Mouse (Mus musculus): ENCODE measurements around the gene Sox5. TPM values are rescaled to one million over a fixed set of nuclear protein-coding genes. Genes with fewer than 3 reads are reported as not detected.

Gene Sox5
- polyA plus RNA-seq, 1 experiment from 2014 or later = 25.8 TPM

DNA sequence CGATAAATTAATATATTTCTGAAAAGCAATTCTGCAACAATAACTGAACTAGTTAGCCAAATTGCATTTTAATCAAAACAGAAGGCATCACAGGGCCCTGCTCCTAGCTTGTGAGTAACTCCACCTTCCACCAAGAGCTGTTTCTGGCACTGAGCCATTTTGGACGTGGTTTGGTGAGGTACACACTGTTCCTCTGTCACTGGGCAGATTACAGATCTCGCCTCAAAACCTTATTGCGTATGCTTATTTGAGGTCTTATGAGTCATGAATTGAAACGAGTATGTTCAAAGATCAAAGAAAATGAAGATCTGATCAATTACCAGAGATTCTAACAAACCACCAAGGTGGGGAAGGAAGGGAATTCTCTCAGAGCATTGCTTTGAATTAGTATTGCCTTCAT is 22.5 kb upstream of the Sox5 start:
- Histone ChIP-seq H3K27ac (ENCODE audit: low read length) (no peak overlapping the region), H3K9me3 (replicated peaks; ENCODE audit: control insufficient read depth, low read length) (0 out of 2 replicates have a peak, but pooled peaks cover 5% of the 10 kb centered on the region), H3K9ac (ENCODE audit: low read length) (no peak overlapping the region), H3K4me2 (ENCODE audit: low read depth, low read length) (no peak overlapping the region), H3K27me3 (ENCODE audit: control insufficient read depth, insufficient read depth, low read length) (no peaks in the 10 kb centered on the region), H3K4me1 (ENCODE audit: control insufficient read depth, insufficient read depth, low read length) (no peaks in the 10 kb centered on the region), H3K36me3 (ENCODE audit: control insufficient read depth, insufficient read depth, low read length) (no peaks in the 10 kb centered on the region), H3K4me3 (replicated peaks; ENCODE audit: low read length) (no peak overlapping the region)
- WGBS = 72% methylated on average over 5 of the region's 5 CpGs
- no peak for ATAC-seq (ENCODE audit: insufficient read depth, low FRiP score)

DNA sequence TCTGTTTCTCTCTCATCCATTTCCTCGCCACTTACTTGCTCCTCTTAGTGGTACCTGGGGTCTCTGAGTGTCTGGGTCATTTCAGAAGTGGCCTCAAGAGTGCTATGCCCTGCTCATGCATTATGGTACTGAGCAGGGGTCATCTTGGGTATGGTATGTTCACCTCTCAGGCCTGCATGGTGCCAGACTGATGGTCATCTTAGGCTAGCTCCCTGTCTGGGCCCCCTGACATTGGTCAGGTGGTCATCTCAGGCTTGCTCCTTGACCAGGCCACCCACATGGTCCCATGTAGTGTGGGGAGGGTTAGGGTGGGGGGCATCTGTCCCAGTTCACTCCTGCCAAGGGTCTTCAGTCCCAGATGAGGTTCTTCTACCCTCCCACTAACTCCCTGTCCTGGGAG is 21.3 kb upstream of the Sox5 start:
- ATAC-seq (ENCODE audit: insufficient read depth, low FRiP score) = no peak
- no peaks in the 10 kb centered on the region for H3K36me3 ChIP-seq (ENCODE audit: control insufficient read depth, insufficient read depth, low read length)
- H3K4me1 ChIP-seq (ENCODE audit: control insufficient read depth, insufficient read depth, low read length) = no peaks in the 10 kb centered on the region
- no peak overlapping the region for H3K4me2 ChIP-seq (ENCODE audit: low read depth, low read length)
- 87% methylated on average over 1 of the region's 1 CpGs for WGBS
- H3K9me3 ChIP-seq (replicated peaks; ENCODE audit: control insufficient read depth, low read length) = 0 out of 2 replicates have a peak, but pooled peaks cover 5% of the 10 kb centered on the region
- no peak overlapping the region for H3K9ac ChIP-seq (ENCODE audit: low read length)
- no peak overlapping the region for H3K27ac ChIP-seq (ENCODE audit: low read length)
- H3K4me3 ChIP-seq (replicated peaks; ENCODE audit: low read length) = no peak overlapping the region
- no peaks in the 10 kb centered on the region for H3K27me3 ChIP-seq (ENCODE audit: control insufficient read depth, insufficient read depth, low read length)

- ATAC-seq (ENCODE audit: insufficient read depth, low FRiP score) = no peak
- no peaks in the 10 kb centered on the region for H3K36me3 ChIP-seq (ENCODE audit: control insufficient read depth, insufficient read depth, low read length)
- no peaks in the 10 kb centered on the region for H3K27me3 ChIP-seq (ENCODE audit: control insufficient read depth, insufficient read depth, low read length)
- H3K4me2 ChIP-seq (ENCODE audit: low read depth, low read length) = no peak overlapping the region
- no peak overlapping the region for H3K27ac ChIP-seq (ENCODE audit: low read length)
- whole genome bisulfite sequencing = 78% methylated on average over 3 of the region's 3 CpGs
- H3K4me3 ChIP-seq (replicated peaks; ENCODE audit: low read length) = no peak overlapping the region
- H3K9me3 ChIP-seq (replicated peaks; ENCODE audit: control insufficient read depth, low read length) = no peaks in the 10 kb centered on the region
- 0 out of 2 replicates have a peak, but pooled peaks cover 2% of the 10 kb centered on the region for H3K4me1 ChIP-seq (ENCODE audit: control insufficient read depth, insufficient read depth, low read length)
- no peak overlapping the region for H3K9ac ChIP-seq (ENCODE audit: low read length)
These were observed 12.6 kb upstream of the Sox5 start for GRCm38 (mm10) chr6:144794356-144794755.

DNA sequence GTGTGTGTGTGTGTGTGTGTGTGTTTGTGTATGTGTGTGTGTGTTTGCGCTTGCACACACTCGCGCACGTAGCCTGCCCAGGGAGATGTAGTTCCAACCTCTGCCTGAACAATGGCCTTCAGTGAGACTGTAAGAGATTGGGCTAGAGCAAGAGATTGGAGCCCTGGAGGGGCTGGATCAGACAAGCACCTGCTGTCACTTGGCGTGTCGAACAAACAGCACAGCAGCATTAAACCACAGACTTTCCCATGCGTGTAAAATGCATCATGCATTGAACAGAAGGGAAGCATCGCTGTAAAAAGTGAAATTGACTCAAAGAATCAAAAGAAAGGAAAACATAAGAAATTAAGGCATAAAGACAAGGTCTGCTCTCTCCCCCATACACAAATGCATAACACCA is 11.1 kb upstream of the Sox5 start:
- no peak for ATAC-seq (ENCODE audit: insufficient read depth, low FRiP score)
- 81% methylated on average over 8 of the region's 8 CpGs for WGBS

GRCm38 (mm10) chr6:144783295-144783694 is 1.5 kb upstream of the Sox5 start:
- H3K4me2 ChIP-seq (ENCODE audit: low read depth, low read length) = no peak overlapping the region
- H3K4me1 ChIP-seq (ENCODE audit: control insufficient read depth, insufficient read depth, low read length) = peaks cover 5% of the 10 kb centered on the region; the same call in 1 of the 2 replicates
- H3K27ac ChIP-seq (ENCODE audit: low read length) = no peak overlapping the region
- no peak overlapping the region for H3K9ac ChIP-seq (ENCODE audit: low read length)
- ATAC-seq (ENCODE audit: insufficient read depth, low FRiP score) = no peak
- no peak overlapping the region for H3K4me3 ChIP-seq (replicated peaks; ENCODE audit: low read length)
- H3K9me3 ChIP-seq (replicated peaks; ENCODE audit: control insufficient read depth, low read length) = no peaks in the 10 kb centered on the region
- no peaks in the 10 kb centered on the region for H3K36me3 ChIP-seq (ENCODE audit: control insufficient read depth, insufficient read depth, low read length)
- H3K27me3 ChIP-seq (ENCODE audit: control insufficient read depth, insufficient read depth, low read length) = peaks cover 4% of the 10 kb centered on the region; the same call in 1 of the 2 replicates

More for the DNA sequence above, 11.1 kb upstream of the Sox5 start:
- Histone ChIP-seq H3K4me1 (ENCODE audit: control insufficient read depth, insufficient read depth, low read length) (0 out of 2 replicates have a peak, but pooled peaks cover 2% of the 10 kb centered on the region), H3K4me3 (replicated peaks; ENCODE audit: low read length) (no peak overlapping the region), H3K27me3 (ENCODE audit: control insufficient read depth, insufficient read depth, low read length) (no peaks in the 10 kb centered on the region), H3K4me2 (ENCODE audit: low read depth, low read length) (no peak overlapping the region), H3K36me3 (ENCODE audit: control insufficient read depth, insufficient read depth, low read length) (no peaks in the 10 kb centered on the region), H3K9me3 (replicated peaks; ENCODE audit: control insufficient read depth, low read length) (no peaks in the 10 kb centered on the region), H3K27ac (ENCODE audit: low read length) (no peak overlapping the region), H3K9ac (ENCODE audit: low read length) (no peak overlapping the region)

GRCm38 (mm10) chr6:144782866-144783265 is 1.1 kb upstream of the Sox5 start:
- H3K4me2 ChIP-seq (ENCODE audit: low read depth, low read length) = peak overlapping the region; percentile 98
- peaks cover 4% of the 10 kb centered on the region; the same call in 1 of the 2 replicates for H3K27me3 ChIP-seq (ENCODE audit: control insufficient read depth, insufficient read depth, low read length)
- H3K36me3 ChIP-seq (ENCODE audit: control insufficient read depth, insufficient read depth, low read length) = no peaks in the 10 kb centered on the region
- H3K9me3 ChIP-seq (replicated peaks; ENCODE audit: control insufficient read depth, low read length) = no peaks in the 10 kb centered on the region
- H3K9ac ChIP-seq (ENCODE audit: low read length) = peak overlapping the region; percentile 83
- no peak overlapping the region for H3K27ac ChIP-seq (ENCODE audit: low read length)
- ATAC-seq (ENCODE audit: insufficient read depth, low FRiP score) = no peak
- peaks cover 5% of the 10 kb centered on the region; the same call in 1 of the 2 replicates for H3K4me1 ChIP-seq (ENCODE audit: control insufficient read depth, insufficient read depth, low read length)
- WGBS = 21% methylated on average over 12 of the region's 12 CpGs
- peak overlapping the region; percentile 85 for H3K4me3 ChIP-seq (replicated peaks; ENCODE audit: low read length)

DNA sequence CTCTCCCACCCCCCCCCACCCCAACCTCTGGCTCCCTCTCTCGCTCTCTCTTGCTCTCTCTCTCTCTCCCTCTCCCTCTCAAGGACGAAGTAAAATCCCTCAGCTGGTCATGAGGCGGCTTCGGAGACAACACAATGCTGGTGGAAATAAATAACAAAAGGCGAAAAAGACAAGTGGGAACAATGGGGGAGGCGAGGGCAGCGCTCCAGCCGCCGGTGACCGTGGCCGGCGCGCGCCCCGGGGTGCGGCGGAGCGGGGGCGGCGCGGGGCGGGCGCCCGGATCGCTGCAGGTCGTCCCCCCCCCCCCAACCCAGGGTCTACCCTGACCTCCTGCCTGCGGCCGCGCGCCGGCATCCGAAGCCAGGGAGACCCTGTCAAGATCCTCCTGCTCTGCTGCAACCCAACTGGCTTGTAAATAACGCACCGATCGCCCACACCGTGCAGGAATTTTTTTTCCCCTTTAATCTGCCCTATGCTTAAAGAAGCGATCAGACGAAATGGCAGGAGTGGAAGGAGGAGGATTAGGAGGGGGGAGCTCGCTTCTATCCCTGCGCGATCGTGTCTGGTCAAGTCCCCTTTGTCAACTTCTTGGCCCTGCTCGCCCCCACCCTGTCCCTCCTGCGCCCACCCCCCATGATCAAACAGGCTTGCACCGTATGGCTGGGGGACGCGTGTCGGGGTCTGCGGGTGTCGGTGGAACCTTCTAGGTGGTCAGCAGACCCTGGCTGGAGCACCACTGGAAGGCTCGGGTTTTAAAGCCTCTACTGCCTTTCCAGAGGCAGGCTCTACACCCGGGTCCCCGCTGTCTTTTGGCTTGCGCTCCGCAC is 467 bp upstream of the Sox5 start:
- Histone ChIP-seq H3K27me3 (ENCODE audit: control insufficient read depth, insufficient read depth, low read length) (peaks cover 4% of the 10 kb centered on the region; the same call in 1 of the 2 replicates), H3K4me2 (ENCODE audit: low read depth, low read length) (peak overlapping the region; percentile 98), H3K36me3 (ENCODE audit: control insufficient read depth, insufficient read depth, low read length) (no peaks in the 10 kb centered on the region), H3K9me3 (replicated peaks; ENCODE audit: control insufficient read depth, low read length) (no peaks in the 10 kb centered on the region), H3K27ac (ENCODE audit: low read length) (no peak overlapping the region), H3K4me3 (replicated peaks; ENCODE audit: low read length) (peak overlapping the region; percentile 85), H3K9ac (ENCODE audit: low read length) (peak overlapping the region; percentile 83), H3K4me1 (ENCODE audit: control insufficient read depth, insufficient read depth, low read length) (peaks cover 5% of the 10 kb centered on the region; the same call in 1 of the 2 replicates)
- under 1% methylated on average over 54 of the region's 55 CpGs for WGBS
- peak; percentile 21; the same call in 1 of the 2 replicates for ATAC-seq (ENCODE audit: insufficient read depth, low FRiP score)

DNA sequence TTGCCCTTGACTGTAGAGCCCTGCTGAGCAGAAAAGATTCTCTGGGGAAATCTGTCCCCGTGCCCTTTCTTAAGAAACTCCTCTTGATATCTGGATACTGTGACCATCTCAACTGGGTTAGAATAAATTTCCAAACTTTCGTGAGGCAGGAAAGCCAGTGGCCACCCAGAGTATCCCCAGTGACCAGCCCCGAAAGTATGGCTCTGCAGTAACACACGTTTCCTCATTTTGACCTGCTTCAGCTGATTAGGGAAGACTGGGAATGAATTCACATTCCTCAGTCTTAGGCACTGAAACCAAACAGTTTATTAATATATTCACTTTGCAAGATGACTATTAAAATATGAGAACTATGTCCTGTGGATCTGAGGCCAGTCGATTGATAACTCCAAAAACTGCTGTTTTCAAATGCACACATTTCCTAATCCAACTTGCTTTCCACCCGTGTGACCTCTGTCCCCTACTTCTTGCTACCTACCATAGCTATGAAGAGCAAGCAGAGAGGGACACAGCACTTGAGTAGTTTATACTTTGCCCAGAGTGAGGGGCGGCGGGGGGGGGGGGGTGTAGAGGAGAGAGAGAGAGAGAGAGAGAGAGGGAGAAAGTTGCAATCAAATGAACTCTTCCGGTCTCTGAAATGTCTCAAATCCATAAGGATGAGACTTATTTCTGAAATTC is 1.0 kb downstream of the Sox5 start:
- Histone ChIP-seq H3K4me1 (ENCODE audit: control insufficient read depth, insufficient read depth, low read length) (peaks cover 5% of the 10 kb centered on the region; the same call in 1 of the 2 replicates), H3K4me3 (replicated peaks; ENCODE audit: low read length) (peak overlapping the region; percentile 85), H3K4me2 (ENCODE audit: low read depth, low read length) (peak overlapping the region; percentile 98), H3K9ac (ENCODE audit: low read length) (peak overlapping the region; percentile 83), H3K36me3 (ENCODE audit: control insufficient read depth, insufficient read depth, low read length) (no peaks in the 10 kb centered on the region), H3K9me3 (replicated peaks; ENCODE audit: control insufficient read depth, low read length) (no peaks in the 10 kb centered on the region), H3K27ac (ENCODE audit: low read length) (peak overlapping the region; percentile 22), H3K27me3 (ENCODE audit: control insufficient read depth, insufficient read depth, low read length) (peaks cover 4% of the 10 kb centered on the region; the same call in 1 of the 2 replicates)
- no peak for ATAC-seq (ENCODE audit: insufficient read depth, low FRiP score)
- 20% methylated on average over 8 of the region's 9 CpGs for WGBS

Measured in stomach, embryonic 16.5 days (tissue).